Mouse (Mus musculus) thymus, adult 2 months (tissue): ENCODE data around the gene Clec4d. TPM values are rescaled to one million over a fixed set of nuclear protein-coding genes. Genes with fewer than 3 reads are reported as not detected.
"Not testable (repeated sequence)": the region's sequence is repeated elsewhere in the genome, so short reads cannot be mapped to it uniquely, and the experiment has no call there.

Experiments
- DNase-seq: peaks from one replicate; pipeline ENCODE4 v3.0.0; 2021
- H3K27ac ChIP-seq: fragments of 200-500 bp; 2 replicates; pipeline ENCODE4 v1.5.1; 2012; ENCODE audit warnings: low read length, control low read depth; ENCODE audit not compliant: control insufficient read depth, insufficient read depth
- H3K27me3 ChIP-seq: fragments of 200-500 bp; 2 replicates; pipeline ENCODE4 v1.6.1; 2012; ENCODE audit warnings: mild to moderate bottlenecking, low read length, moderate library complexity, mixed read lengths; ENCODE audit not compliant: control insufficient read depth, insufficient read depth
- H3K36me3 ChIP-seq: fragments of 200-500 bp; 2 replicates; pipeline ENCODE4 v1.6.1; 2012; ENCODE audit warnings: mild to moderate bottlenecking, low read length, moderate library complexity; ENCODE audit not compliant: control insufficient read depth, insufficient read depth
- H3K4me1 ChIP-seq: fragments of 200-500 bp; replicated peaks from 2 replicates; pipeline ENCODE4 v1.6.1; 2012; ENCODE audit warnings: low read length; ENCODE audit not compliant: control insufficient read depth, insufficient read depth
- H3K4me3 ChIP-seq: fragments of 200-500 bp; 2 replicates; pipeline ENCODE4 v1.5.1; 2012; ENCODE audit warnings: mild to moderate bottlenecking, low read length, control low read depth, moderate library complexity; ENCODE audit not compliant: control insufficient read depth, insufficient read depth
- CTCF ChIP-seq: fragments of 200-500 bp; IDR thresholded peaks from 2 replicates; pipeline ENCODE4 v1.5.1; 2012; ENCODE audit warnings: mild to moderate bottlenecking, control low read depth, low read length, moderate library complexity, borderline replicate concordance; ENCODE audit not compliant: control insufficient read depth, poor library complexity, insufficient read depth; ENCODE audit errors: extremely low read depth
- POLR2A ChIP-seq: fragments of 200-500 bp; IDR thresholded peaks from 2 replicates; pipeline ENCODE4 v1.6.1; 2012; ENCODE audit warnings: mild to moderate bottlenecking, low read length, control low read depth, moderate library complexity; ENCODE audit not compliant: control insufficient read depth, poor library complexity, insufficient read depth; ENCODE audit errors: extremely low read depth
- WGBS: fragments of 180-500 bp; shearing (Covaris S2); methylation state at CpG from one replicate; pipeline ENCODE4 v1.1.7; 2018; 5-methylcytosine and 5-hydroxymethylcytosine counted together
- polyA plus RNA-seq: library from polyadenylated mRNA; depleted of rRNA; stranded (reverse); fragments of >200 nt; gene quantifications from 2 replicates; pipeline ENCODE4 v1.2.3, GENCODE M21; 2012

The Clec4d gene
- polyA plus RNA-seq, 1 experiment = 0.23 TPM

- no peak for DNase-seq
- no peak overlapping the region for H3K27ac ChIP-seq
- no peak for TF ChIP-seq CTCF
- TF ChIP-seq POLR2A = no peak
- H3K36me3 ChIP-seq = no peaks in the 10 kb centered on the region
- H3K27me3 ChIP-seq = no peaks in the 10 kb centered on the region
- WGBS = 97% methylated on average over 2 of the region's 2 CpGs
- H3K4me3 ChIP-seq = no peak overlapping the region
- no peaks in the 10 kb centered on the region for H3K4me1 ChIP-seq
These were observed 17.5 kb downstream of the Clec4d start for GRCm38 (mm10) chr6:123279443-123279842.

GRCm38 (mm10) chr6:123286311-123286710, 24.4 kb downstream of the Clec4d start:
- H3K4me1 ChIP-seq = no peaks in the 10 kb centered on the region
- H3K27ac ChIP-seq = no peak overlapping the region
- no peak overlapping the region for H3K4me3 ChIP-seq
- no peak for DNase-seq
- H3K27me3 ChIP-seq = no peaks in the 10 kb centered on the region
- 9% methylated on average over 2 of the region's 2 CpGs for WGBS
- H3K36me3 ChIP-seq = no peaks in the 10 kb centered on the region
- TF ChIP-seq POLR2A (no peak), CTCF (no peak)

- DNase-seq = no peak
- Histone ChIP-seq H3K4me1 (no peaks in the 10 kb centered on the region), H3K27ac (no peak overlapping the region), H3K4me3 (no peak overlapping the region), H3K36me3 (no peaks in the 10 kb centered on the region), H3K27me3 (no peaks in the 10 kb centered on the region)
- WGBS = 40% methylated on average over 10 of the region's 10 CpGs
- TF ChIP-seq CTCF = no peak
- no peak for TF ChIP-seq POLR2A
These were observed 27.0 kb downstream of the Clec4d start for GRCm38 (mm10) chr6:123288931-123289330.

GRCm38 (mm10) chr6:123289753-123290152, 27.8 kb downstream of the Clec4d start, which contains the start of gene Clec4e:
Clec4e (minus strand) TSS chr6:123289870.
- whole genome bisulfite sequencing = 46% methylated on average over 4 of the region's 4 CpGs
- no peaks in the 10 kb centered on the region for H3K4me1 ChIP-seq
- no peak within 1 kb of the TSS for H3K27ac ChIP-seq
- no peak within 1 kb of the TSS for H3K4me3 ChIP-seq
- no peaks in the 10 kb centered on the region for H3K27me3 ChIP-seq
- TF ChIP-seq POLR2A (no peak), CTCF (no peak)
- DNase-seq = no peak
- no peaks in the 10 kb centered on the region for H3K36me3 ChIP-seq

GRCm38 (mm10) chr6:123292751-123293400, 31.0 kb downstream of the Clec4d start:
- Histone ChIP-seq H3K36me3 (no peaks in the 10 kb centered on the region), H3K27ac (no peak overlapping the region), H3K27me3 (no peaks in the 10 kb centered on the region), H3K4me3 (no peak overlapping the region), H3K4me1 (no peaks in the 10 kb centered on the region)
- WGBS = 98% methylated on average over 1 of the region's 1 CpGs
- DNase-seq = no peak
- no peak for TF ChIP-seq POLR2A
- TF ChIP-seq CTCF = no peak

- H3K36me3 ChIP-seq, H3K27me3 ChIP-seq, H3K4me1 ChIP-seq, H3K27ac ChIP-seq, H3K4me3 ChIP-seq, DNase-seq: not testable (repeated sequence)
- WGBS = 92% methylated on average over 11 of the region's 11 CpGs
These were observed 31.6 kb downstream of the Clec4d start for GRCm38 (mm10) chr6:123293509-123293908.

GRCm38 (mm10) chr6:123296687-123297086, 34.8 kb downstream of the Clec4d start:
- TF ChIP-seq CTCF (no peak), POLR2A (no peak)
- 70% methylated on average over 1 of the region's 1 CpGs for WGBS
- Histone ChIP-seq H3K36me3 (no peaks in the 10 kb centered on the region), H3K4me3 (no peak overlapping the region), H3K4me1 (no peaks in the 10 kb centered on the region), H3K27ac (no peak overlapping the region), H3K27me3 (no peaks in the 10 kb centered on the region)
- no peak for DNase-seq

GRCm38 (mm10) chr6:123306315-123306714, 44.4 kb downstream of the Clec4d start:
- not testable (repeated sequence) for H3K27ac ChIP-seq, H3K36me3 ChIP-seq, H3K27me3 ChIP-seq, H3K4me1 ChIP-seq, DNase-seq, H3K4me3 ChIP-seq
- WGBS = 94% methylated on average over 7 of the region's 7 CpGs
